Mouse (Mus musculus) erythroblast, adult 5-6 weeks (primary cell): ENCODE results near the gene C2cd2. TPM values are rescaled to one million over a fixed set of nuclear protein-coding genes. Genes with fewer than 3 reads are reported as not detected.

ENCODE experiments used
- ATAC-seq: replicated peaks from 2 replicates; pipeline ENCODE4 v1.8.0; 2016; ENCODE audit warnings: moderate number of reproducible peaks, mild to moderate bottlenecking, moderate TSS enrichment, inconsistent platforms; ENCODE audit not compliant: poor library complexity, low FRiP score, severe bottlenecking
- total RNA-seq, 2 experiments: library from RNA; stranded (forward) in 1 of 2; stranded (reverse) in 1 of 2; fragments of 150-400 nt in 1 of 2; fragments of 200-764, 138-1000 nt in 1 of 2; gene quantifications; 2 replicates each; pipeline versions ENCODE4 v1.2.3 to v1.2.4; 2015 to 2017; ENCODE audit warnings: low replicate concordance in 2 of 2

Gene C2cd2
- total RNA-seq, 2 experiments from 2014 or later = 9.4 to 10.1 TPM

DNA sequence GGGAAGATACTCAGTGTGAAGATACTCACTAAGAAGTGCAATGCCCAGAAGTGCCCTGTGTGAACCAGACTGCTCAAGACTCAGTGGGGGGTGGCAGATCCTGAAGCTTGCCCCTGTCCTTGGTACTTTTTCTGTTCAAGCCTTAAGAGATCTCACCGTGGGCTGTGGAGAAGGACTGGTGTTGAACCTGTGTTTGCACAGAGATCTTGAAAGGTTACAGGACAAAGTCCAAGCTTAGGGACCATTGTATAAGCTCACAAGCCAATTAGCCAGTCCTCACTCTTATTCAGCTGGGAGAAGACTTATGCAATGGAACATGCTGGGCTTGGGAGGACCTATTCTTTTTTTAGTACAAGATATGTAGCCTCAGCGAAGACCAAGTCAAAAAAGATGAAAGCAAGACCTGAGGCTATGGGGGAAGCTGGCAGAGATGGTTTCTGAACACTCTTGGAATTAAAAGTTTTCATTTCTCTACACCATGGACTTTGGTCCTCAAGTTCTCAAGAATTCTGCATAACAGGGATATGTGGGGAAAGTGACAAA lies 56.9 kb downstream of the C2cd2 start:
- ATAC-seq = no peak

GRCm38 (mm10) chr16:97904035-97904434 lies 58.4 kb downstream of the C2cd2 start:
- ATAC-seq = no peak

DNA sequence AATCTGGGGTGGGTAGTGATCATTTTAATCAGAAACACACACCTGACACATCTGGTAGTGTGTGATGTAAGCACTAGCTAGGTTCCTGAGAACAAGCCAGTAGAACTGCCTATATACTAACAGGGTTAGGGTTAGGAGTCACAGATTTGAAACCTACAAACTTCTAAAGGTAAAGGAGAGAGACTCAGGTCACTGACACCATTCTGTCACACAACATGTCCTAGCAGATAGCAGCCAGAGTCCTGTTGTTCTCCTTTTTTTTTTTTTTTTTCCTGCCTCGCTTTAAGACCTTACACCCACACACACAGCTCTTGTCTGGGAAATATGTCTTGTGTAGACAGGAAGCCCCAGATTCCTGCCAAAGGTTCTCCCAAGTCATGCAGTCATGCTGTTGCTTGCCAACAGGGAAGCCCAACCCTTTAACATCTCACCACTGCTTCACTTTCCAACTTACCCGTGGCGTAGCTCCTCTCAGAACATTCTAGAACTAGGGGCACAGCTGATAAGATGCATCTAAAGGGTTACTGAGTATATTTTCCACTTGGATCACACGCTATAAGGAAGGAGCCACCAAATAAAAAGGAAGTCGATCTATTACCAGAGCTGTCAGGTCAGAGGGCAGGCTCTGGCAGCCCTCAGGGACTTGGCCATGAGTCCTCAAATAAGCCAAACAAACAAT lies 64.9 kb downstream of the C2cd2 start:
- no peak for ATAC-seq

- ATAC-seq = no peak
Observed at GRCm38 (mm10) chr16:97887762-97888161, 74.6 kb downstream of the C2cd2 start.

- no peak for ATAC-seq
Observed at GRCm38 (mm10) chr16:97883696-97884095, 78.7 kb downstream of the C2cd2 start.

DNA sequence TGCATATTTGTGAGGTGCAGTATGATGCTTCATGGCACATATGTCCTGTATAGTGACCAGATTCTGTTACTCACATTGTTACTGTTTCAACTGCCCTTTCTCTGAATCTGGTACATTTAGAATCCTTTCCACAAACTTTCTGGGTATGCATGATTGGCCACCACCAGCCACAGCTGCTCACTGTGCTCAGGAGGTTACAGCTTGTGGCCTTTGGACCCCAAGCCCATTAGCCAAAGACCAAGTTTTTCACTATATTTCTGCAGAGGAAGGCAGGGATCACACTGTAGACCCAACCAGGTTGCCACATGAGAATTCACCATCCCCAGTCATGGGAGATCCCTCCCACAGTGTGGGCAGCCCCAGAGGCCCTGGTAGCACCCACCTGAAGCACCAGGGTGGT lies 79.5 kb downstream of the C2cd2 start:
- ATAC-seq = no peak

DNA sequence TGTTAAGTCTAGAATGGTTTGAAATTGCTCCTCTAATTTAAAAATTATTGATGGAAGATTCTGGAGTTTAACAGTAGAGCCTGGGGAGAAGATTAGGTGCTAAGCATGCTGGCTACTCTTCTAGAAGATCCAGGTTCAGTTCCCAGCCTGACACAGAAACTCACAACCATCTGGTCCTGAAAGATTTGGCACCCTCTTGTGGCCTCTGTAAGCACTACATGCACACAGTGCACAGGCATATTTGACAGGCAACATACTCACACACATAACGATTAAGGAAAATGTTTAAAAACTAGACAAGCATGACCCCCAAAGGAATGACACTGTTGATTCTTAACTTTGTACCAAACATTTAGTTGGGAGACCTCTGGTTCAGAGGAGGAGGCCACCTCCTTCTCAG lies 83.3 kb downstream of the C2cd2 start:
- peak; percentile 79 for ATAC-seq

DNA sequence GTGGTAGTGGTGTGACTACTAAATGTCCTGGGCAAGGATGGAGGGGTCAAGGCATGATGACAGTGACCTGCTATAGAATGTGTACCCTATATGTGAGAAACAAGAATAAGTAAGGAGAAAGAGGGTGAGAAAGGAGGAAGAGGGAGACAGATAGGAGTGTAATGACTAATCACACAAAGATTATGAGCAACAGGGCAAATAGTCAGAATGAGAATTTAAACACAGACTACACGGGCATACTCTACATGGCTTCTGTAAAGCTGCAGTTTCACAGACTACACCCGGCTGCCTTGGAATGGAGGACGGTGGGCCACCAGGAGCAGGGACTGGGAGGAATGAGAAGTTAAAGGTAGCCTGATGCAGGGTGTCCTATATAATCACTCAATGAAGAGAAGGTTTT lies 84.9 kb downstream of the C2cd2 start:
- ATAC-seq = no peak

DNA sequence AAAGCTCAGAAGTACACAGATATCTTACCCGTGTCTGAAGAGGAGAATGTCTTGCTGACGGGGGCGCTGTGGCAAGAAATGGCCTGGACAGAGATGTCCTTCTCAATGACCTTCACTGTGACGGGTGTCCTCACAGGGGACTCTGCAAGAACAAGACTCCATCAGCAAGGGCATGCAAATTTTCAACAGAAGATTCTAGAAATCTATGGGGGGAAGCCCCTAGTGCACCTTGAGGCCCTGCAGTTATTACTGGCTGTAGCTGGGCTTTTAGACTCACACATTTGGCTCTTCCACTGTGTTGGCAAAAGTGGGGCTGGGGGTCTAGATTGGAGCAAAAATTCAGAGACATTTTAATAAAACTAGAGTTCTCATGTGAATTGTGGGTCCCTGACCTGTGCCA lies 87.3 kb downstream of the C2cd2 start:
- no peak for ATAC-seq

GRCm38 (mm10) chr16:97874376-97874775 lies 88.0 kb downstream of the C2cd2 start:
- no peak for ATAC-seq

DNA sequence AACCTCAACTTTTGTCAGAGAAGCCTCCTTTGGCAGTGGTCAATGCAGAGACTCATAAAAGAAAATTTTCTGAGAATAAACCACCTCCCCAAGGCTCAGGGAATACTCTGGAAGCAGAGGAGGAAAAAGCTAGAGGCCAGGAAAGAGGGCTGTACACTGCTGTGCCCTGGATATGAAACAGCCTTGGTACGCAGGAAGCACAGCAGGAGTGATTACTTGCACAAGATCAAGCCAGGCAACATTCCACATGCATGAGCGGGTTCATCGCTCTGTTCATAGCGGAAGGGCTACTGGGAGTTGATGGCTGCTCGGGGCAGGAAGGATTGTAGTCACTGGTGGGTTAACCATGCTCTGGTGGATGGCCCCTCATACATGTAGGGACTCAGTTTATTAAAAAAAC lies 89.7 kb downstream of the C2cd2 start:
- ATAC-seq = no peak

- ATAC-seq = no peak
Observed at GRCm38 (mm10) chr16:97869193-97870102, 93.0 kb downstream of the C2cd2 start.

- no peak for ATAC-seq
Observed at GRCm38 (mm10) chr16:97863932-97864467, 98.4 kb downstream of the C2cd2 start.

- no peak for ATAC-seq
Observed at GRCm38 (mm10) chr16:97856050-97856449, 106.3 kb downstream of the C2cd2 start.

- ATAC-seq = peak; percentile 66
Observed at GRCm38 (mm10) chr16:97851741-97852319, 110.6 kb downstream of the C2cd2 start, which contains the start of gene Prdm15. TSS of gene Prdm15 (minus strand) at chr16:97851850.

DNA sequence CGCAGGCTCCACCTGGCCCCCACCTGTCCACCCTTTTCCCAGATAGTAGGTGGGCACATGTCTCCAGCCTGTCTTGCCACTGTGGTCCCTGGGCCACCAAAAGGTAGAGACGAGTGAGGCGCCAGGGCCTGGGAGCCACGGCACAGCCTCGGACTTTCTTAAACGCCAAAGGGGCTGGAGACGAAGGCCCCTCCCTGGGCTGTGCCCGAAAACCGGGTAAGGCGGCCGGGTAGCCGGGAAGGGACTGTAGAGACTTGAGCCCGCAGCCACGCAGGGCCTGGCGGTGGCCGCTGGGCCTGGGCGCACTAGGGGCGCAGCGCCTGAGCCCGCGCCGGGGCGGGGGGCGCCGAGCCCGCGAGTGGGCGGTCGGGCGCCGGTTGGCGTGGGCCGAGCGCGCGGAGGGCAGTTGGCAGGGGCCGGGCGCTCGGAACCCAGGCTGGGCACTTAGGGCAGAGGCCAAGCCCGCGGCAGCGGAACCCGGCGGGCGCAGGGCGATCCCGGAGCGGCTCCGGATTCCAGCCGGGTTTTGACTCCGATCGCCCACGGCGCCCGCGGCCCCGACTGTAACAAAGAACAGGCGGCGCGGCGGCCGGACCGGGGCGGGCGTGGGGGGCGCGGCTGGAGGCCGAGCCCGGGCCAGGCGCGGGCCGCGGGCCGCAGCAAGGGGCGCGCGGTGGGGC lies 111.2 kb downstream of the C2cd2 start:
- ATAC-seq = peak; percentile 68

- peak; percentile 26 for ATAC-seq
Observed at GRCm38 (mm10) chr16:97850667-97851060, 111.7 kb downstream of the C2cd2 start.

GRCm38 (mm10) chr16:97848832-97849231 lies 113.6 kb downstream of the C2cd2 start:
- ATAC-seq = no peak
